Mouse (Mus musculus) stomach, adult 2 months (tissue): ENCODE measurements around the gene Syn2. TPM values are rescaled to one million over a fixed set of nuclear protein-coding genes. Genes with fewer than 3 reads are reported as not detected.

Source experiments
- polyA plus RNA-seq: library from polyadenylated mRNA; depleted of rRNA; stranded (reverse); fragments of >200 nt; gene quantifications from 2 replicates; pipeline ENCODE4 v1.2.3, GENCODE M21; 2012; rRNA removed

Syn2 gene
- polyA plus RNA-seq: 3.0 and 4.9 TPM in 2 replicates

GRCm38 (mm10) chr6:115134501-115135331 lies at the start of gene Syn2:
Gene Syn2 (plus strand): TSS chr6:115134902.

GRCm38 (mm10) chr6:115227043-115227442 lies 92.3 kb downstream of the Syn2 start, which contains the start of gene Gm17482:
Gene Gm17482 (plus strand): TSS chr6:115227343.

GRCm38 (mm10) chr6:115252099-115252873 lies 117.6 kb downstream of the Syn2 start, which contains the start of gene Timp4:
Gene Timp4 (minus strand): TSS chr6:115252205.

Other genes with a start within 250 kb of the Syn2 start
- 22.6 and 25.5 TPM in 2 replicates for gene Vgll4, start 164.9 kb upstream of the Syn2 start, polyA plus RNA-seq
- 13.1 and 24.5 TPM in 2 replicates for gene Tamm41, start 97.0 kb upstream of the Syn2 start, polyA plus RNA-seq
- not detected in 2 replicates for gene Gm17482, start 92.4 kb downstream of the Syn2 start, polyA plus RNA-seq
- gene Timp4, start 117.3 kb downstream of the Syn2 start, polyA plus RNA-seq: 2.1 and 3.6 TPM in 2 replicates
- 16.5 and 18.1 TPM in 2 replicates for gene Pparg, start 226.0 kb downstream of the Syn2 start, polyA plus RNA-seq